Mouse (Mus musculus) naive thymus-derived CD4-positive, alpha-beta T cell, adult 2 months (primary cell): Measurements from ENCODE around the gene Nms.

Experiments
- DNase-seq: peaks from one replicate; pipeline ENCODE4 v3.0.0-alpha.2; 2011; ENCODE audit warnings: low read depth

The Nms gene

DNA sequence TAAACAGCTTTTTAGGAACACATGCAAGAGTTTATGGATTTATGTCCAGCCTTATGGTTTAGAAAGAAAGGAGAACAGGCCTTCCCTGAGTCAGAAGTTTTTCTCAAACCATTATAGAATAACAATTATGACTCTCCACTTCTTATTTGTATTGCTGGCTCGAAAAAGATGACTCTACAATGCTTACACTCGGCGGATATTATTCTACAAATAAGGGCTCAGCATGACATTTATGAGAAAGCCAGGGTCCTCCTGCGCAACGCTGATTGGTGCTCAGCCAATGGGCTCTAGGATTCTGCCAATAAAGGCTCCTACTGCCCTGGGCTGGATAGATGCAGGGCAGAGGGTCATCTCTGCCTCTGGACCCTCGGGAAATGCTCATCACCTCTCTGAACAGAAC is at the start of gene Nms:
Nms (plus strand) TSS at position 301 of the 400 bp plus-strand sequence.
- no peak for DNase-seq

DNA sequence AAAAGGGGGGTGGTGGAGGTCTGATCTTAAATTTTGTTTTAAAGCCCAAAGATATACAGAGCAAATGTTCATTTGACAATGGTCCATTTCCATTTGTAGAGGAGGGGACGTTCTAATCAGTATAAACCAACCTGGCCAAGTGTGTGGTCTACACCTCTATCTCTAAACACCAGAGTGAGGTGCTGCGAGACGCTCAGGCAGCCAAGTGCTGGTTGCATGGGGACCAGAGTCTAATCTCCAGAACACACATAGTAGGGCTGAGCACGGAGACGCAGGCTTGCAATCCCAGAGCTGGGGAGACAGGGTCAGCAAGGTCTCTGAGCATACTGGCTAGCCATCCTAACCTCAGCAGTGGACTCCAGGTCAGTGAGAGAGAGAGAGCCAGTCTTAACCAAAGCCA is 47.5 kb upstream of the Nms start:
- DNase-seq = no peak

DNA sequence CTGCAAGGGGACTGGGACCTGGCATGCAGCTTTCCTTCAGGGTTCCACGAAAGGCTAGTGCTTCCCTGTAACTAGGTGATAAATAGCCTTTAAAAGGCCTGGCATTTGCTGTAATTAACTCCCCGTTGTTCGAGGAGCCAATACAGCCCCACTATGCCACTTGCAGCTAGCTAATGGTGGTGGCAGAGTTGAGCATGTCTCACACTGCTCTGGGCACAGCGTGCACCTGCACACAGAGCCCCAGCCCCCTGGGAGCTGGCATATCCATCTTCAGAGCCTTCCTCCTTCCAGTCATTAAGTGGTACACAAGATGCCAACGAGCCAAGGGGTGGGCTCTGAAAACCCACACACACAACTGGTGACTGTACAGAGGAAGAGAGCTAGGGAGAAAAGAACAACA is 45.9 kb upstream of the Nms start:
- no peak for DNase-seq

DNA sequence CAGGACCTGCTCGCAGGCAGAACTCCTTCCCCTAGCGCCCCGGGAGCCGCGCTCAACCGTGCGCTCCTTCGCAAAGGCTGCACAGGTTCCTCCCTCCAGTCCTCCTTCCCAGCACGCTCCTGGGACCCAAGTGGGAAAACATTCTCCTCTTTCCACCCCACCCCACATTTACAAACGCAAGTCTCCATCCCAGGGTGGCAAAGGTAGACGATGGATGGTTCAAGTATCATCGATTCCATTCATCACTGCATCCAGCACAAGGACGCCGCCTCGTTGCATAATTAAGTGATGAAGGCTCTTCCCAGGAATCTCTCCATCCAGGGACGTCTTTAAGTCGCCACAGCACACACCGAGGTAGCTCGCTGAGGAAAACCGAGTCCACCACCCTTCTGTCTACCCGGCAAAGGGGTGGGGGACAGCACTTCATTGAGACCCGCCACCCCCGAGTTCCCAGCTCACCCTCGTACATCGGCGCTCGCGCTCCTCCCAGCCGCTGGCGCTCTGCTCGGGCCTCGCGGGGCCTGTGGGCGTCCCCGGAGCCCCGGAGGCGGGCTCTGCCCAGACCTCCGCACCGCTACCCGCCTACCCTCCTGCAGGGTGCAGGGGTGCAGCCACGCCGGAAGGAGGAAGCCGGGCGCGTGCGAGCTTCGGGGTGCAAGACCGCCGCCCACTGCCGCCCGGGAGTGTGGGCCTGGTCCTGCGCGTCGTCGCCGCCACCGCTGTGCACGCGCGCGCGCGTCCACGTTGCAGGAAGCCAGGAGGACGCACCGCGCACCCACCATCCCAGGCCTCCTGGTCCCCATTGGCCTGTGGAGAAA is 41.3 kb upstream of the Nms start, which contains the start of gene Chst10:
Chst10 (minus strand) TSS at position 731 of the 818 bp plus-strand sequence.
- DNase-seq = peak; percentile 92

DNA sequence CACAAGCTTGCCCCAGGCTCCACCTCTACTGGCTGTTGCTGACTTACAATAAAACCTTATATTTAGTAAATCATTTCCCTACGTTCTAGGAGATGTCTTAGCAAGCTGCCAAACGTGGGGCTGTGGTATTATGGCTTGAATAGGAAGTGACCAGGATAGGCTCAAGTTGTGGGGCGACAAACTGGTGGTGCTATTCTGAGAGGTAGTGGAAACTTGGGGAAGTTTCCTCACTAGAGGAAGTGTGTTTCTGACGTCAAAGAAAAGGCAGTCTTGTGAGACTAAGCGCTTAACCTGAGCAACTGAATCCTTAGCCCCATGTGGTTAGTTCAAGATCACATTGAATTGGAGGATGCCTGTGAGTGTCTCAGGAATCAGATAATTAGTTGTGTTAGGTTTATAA is 36.4 kb upstream of the Nms start:
- DNase-seq = peak; percentile 63

DNA sequence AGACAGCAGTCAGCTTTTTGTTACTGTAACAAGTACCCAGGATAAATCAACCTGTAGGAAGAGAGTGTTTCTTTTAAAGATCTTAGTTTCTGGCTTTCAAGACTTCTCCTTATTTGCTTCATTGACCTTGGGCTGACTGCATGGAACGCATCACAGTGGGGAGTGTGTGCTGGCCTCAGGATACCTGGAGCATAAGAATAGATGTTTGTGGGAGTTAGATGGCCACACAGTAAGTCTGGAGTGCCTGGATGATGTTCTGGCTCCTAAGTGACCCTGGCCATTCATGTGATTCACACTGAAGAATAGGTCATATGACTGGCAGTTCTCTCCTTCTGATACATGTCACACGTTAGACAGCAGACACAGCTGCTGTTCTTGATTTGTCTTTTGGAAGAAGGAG is 35.0 kb upstream of the Nms start:
- DNase-seq = no peak

DNA sequence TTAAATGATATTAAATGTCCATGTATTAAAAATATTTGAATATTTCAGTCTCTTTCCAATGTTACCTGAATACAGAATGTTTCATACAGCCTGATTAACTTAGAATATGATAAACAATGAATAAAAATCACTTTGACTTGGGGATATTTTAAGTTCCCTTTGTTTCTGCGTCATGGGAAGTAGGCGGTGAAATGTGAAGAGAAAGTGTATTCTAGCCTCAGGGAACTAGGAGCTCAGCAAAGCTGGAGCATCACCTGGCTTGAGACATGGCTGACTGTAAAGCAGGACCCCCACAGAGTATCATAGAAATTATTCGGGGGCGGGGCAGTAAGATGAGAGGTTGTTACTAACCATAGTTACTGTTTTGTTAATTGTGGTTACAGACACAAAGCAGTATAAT is 10.0 kb upstream of the Nms start:
- DNase-seq = no peak

DNA sequence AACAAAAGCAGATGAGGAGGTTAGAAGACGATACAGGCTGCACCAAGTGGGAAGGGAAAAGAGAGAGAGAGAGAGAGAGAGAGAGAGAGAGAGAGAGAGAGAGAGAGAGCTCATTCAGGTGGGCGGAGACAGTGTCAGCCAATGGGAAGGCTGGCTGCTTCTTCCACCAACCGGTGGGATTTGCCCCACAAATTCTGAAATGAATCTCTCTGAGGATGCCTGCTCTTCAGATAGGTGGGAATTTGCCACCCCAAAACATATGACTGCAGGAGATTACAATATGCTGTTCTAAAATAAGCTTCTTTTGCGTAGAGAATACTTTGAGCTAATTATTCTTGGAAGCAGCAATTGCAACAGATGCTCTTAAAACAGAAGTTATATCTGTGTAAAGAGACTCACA is 9.5 kb upstream of the Nms start:
- DNase-seq = no peak

DNA sequence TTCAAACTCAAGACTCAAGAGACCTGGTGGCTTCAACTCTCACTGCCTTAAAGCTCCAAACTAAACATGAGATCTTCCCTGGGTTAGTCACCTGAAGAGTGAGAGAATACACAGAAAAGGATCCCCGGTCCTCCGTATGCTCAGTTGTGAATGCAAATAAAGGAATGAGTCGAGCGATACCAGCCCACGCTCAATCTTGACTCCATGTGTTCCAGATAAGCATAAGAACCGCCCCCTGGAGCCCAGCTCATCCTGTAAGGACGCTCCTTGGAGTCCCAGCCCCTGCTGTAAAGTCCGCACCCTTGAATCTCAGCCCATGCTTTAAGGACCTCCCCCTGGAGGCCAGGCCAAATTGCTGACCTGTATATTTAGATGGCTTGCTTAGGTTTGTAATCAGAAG is 8.2 kb upstream of the Nms start:
- no peak for DNase-seq

DNA sequence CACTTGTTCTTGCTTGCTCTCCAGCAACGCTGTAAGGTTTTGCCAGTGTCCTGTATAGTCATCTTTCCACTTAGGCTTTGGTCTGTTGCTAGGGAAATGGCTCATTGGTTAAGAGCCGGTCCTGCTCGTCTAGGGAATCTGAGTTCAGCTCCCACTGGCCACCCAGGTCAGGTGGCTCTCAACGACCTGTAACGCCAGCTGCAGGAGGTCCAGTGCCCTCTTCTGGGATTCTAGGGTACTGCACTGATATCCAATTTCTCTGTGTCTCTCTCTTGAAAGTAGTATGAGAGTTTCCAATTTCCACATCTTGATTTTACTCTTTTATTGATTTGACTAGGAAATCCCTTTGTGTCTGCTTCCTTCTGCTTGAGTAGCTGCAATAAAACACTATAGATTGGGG is 4.3 kb upstream of the Nms start:
- peak; percentile 68 for DNase-seq

DNA sequence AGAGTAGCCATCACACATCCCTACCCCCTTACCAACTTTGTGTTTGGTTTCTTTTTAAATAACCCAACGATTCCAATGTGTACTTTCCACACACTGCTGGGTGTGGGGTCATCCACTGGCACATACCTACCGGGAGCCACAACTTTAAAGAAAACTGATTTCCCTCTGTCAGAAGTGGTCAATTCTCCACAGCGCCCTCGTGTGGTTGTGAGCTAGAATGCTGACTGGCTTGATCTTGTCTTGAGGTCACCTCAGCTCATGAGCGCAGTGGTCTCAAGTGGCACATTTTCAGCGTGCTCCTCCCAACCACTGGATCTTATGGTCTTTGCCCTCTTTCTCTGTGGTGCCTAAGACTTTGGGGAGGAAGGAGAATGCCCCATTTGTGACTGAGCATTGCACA is 2.2 kb upstream of the Nms start:
- peak; percentile 80 for DNase-seq

DNA sequence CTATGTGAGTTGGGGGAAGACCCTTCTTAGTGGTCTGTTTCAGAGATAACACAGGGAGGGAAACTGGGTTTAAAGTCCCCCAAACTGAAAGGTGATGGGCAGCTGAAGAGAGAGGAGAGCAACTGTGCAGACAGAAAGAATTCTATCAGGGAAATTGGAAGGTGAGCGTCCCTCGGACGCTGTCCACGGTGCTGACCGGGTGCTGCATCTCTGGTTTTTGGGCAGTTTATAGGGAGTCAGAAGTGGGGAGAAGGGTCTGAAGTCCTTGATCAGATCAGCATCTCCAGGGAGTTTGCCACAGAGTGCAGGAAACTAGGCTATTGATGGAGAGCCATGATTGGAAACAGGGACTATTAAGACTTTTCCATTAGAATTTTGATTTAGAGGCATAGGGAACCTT is 659 bp downstream of the Nms start:
- no peak for DNase-seq

DNA sequence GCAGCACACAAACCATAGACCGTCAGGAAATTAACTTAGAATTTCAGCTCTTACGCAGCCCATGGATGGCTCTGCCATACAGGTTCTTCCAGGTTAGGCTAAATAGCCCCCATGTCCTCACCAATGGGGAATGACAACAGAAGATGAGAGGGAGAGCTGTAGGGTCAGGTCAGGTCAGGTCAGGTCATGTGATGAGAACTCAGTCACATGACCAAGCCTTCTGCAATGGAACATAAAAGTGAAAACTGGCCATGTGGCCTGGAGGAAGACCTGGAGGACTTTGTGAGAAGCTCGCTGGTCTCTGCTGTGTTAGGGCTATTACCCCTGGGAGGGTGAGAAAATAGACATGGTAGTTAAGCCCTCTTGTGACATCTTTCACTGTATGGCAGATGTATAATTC is 17.5 kb downstream of the Nms start:
- no peak for DNase-seq

DNA sequence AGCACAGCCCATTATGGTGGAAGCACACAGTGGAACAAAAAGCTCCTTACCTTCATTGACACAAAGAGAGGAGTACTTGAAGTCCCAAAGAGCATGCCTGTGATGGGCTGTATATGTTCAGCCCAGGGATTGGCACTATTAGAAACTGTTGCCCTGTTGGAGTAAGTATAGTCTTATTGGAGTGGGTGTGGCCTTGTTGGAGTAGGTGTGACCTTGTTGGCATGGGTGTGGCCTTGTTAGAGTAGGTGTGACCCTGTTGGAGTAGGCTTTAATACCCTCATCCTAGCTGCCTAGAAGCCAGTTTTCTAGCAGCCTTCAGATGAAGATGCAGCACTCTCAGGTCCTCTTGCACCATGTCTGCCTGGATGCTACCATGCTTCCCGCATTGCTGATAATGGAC is 30.2 kb downstream of the Nms start:
- DNase-seq = no peak

DNA sequence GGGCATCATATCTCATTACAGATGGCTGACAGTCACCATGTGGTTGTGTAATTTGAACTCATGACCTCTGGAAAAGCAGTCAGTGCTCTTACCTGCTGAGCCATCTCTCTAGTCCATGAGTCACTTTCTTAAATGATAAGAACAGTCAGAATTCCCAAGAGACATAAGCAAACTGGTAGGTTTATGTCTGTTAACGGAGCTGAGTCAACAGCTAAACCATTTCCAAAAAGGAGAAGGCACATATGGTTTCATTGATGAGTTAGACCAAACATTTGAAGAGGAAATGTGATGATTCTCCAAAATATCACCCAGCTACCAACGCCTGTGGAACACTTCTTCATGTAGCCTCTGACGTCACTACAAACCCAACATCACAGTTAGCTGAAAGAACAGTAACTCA is 32.8 kb downstream of the Nms start:
- no peak for DNase-seq

DNA sequence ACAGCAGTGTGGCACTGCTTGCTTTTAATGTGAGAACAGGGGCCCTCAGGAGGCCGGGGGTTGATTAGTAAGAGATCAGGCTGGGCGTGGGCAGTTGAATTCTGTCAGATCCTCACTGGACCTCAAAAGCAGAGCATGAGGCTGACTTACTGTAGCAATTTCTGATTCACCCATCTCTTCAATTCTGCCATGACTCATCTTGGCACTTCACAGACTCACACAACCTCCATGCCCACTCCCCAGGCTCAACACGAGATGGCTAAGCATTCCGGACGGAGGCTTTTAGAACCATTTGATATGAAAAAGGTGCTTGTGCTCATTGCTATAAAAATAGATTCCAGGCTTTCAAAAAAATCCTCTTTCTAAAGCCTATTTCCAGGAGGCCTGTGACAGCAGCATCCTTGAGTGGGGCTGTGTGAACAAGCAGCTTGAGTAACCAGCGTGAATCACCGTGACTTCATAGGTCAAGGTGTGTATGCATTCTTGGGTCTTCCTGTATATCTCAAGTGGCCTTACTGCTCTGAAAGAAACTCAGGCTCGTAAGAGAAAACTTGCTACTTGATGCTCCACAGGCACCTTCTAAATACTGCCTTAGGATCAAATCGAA is 34.1 kb downstream of the Nms start:
- no peak for DNase-seq

DNA sequence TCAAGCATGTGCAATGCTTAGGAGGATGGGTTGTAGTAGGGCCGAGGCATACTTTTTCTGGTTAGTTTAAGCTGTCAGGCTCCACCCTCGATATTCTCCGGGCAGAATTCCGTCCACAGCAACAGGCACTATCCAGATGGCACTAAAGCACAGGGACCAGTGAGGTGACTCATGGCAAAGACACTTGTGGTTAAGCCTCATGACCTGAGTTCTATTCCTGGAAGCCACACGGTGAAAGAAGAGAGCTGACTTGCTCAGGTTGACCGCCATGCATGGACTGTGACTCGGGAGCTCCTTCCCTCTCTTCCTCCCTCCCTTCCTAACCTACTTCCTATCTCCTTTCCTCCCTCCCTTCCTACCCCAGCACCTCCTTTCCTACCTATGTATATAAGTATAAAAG is 41.0 kb downstream of the Nms start:
- DNase-seq = no peak

DNA sequence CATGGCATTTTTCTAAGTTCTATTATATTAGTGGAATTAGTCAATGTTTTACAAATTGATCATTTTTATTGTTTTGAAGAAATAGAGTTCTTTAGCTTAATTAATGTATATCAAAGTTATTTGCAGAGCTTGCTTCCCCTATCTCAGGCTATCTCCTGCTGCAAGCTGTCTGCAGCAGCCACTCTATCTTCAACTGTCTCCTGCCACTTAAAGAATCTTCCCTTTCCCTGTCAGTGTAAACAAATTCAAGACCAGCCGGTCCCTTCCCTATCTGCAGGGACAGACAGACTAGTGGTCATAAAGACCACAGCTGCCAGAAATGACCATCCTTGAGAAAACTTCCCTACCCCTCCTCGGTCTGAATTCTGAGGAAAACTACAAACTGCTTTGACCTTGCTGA is 44.9 kb downstream of the Nms start:
- no peak for DNase-seq

DNA sequence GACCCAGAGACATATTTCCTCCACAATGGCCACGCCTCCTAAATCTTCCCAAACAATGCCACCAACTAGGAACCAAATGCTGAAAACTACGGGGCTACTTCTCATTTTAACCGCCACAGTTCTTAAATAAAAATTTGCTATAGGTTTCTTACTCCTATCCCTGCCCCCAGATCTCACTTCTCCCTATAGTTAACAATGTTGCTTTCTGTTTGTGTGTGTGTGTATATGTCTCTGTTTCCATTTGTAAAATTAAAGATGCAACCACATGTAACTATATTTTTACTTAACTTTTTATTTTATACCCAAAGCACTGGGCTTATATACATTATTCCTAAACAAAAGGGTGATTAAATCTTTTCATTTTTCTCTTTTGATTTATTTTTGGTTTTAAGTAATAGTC is 46.4 kb downstream of the Nms start, which contains the start of gene Pdcl3:
Pdcl3 (plus strand) TSS at position 301 of the 400 bp plus-strand sequence.
- no peak for DNase-seq

DNA sequence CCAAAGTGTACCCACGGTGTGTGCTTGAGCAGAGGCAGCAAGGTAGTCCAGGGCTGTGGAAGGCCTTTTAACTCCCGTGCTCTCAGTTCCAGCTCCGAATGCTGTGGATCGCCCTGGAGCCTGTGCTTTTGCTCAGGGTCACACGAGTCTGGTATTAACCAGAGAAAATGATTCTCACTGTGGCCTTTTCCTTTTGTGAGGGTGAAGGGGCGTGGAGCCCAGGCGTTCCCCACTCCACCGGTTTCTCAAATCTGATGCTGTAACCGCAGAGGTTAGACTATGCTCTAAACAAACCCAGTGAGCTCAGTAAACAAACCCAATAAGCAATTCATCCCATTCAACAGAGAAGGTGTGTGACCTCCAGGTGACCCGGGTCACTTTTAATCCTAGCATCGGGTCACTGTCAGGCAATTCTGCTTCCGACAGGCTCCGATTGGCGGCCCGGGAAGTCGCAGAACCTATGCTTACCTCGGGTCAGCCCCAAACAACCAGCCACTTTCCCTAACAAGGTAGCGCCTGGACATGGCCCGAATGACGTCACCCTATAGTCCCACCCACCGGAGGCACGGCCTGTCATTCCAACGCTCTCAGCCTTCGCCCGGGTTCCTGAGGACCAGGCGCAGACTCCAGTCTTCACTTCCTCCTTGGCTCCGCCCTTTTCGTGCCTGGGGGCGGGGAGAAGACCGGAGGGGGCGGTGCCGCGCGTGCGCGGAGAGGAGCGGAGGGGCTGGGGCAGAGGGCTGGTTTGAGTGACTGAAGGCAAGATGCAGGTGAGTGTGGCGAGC is 48.3 kb downstream of the Nms start:
- peak; percentile 96 for DNase-seq

DNA sequence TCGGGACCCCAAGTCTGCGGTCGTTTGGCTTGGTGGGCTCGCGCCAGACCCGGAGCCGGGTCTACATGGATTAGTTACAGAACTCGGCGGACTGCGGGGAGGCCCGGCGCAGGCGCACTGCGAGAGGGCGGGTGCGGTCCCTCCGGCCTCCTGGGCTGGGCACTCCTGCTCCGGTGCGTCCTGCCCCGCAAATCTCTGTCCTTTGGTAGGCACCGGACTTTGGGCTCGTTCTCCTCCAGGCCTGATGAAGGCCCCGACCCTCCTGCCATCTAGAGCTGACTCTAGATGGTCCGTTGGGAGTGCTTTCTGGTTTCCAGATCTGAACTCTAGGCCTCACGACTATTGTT is 48.9 kb downstream of the Nms start:
- DNase-seq = no peak

DNA sequence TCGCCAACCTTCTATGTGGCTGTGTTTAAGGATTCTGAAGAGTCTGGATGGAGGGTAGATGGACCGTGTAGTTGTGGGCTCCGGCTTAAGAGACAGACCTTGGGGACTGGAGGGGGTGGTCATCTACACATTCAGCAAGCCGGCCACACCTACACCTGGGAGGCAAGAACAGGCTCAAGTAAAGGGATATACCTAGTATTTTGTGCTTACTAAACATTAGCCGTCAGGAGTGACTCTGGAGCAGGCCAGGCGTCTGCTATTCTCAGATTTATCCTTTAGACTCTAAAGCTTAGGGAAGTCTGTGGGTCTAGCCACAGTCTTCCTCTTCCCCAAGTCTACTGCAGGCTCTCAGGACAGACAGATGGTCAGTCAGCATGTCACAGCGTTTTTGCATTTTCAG is 49.4 kb downstream of the Nms start:
- no peak for DNase-seq

DNA sequence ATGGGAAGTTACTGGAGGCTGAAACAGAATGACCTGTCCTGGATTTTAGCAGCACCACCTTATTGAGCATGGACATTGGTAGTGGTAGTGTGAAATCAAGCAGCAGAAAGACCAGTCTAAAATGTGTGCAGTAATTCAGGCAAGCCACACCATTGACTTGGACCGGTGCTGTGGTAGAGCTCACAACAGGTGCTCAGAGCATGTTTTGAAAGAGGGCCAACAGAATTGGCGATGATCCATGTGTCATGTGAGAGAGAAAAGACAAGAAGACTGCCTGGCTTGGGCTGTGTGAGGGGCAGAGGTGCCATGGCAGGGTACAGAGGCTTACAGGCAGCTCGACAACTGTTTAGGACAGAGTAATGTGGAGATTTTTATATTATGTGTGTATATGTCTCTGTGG is 53.4 kb downstream of the Nms start:
- no peak for DNase-seq
